Mouse (Mus musculus) heart, embryonic 12.5 days (tissue): Measurements from ENCODE around the gene Soat1. TPM values are rescaled to one million over a fixed set of nuclear protein-coding genes. Genes with fewer than 3 reads are reported as not detected.

ENCODE experiments used
- ATAC-seq: fragments of 200-750 bp; cut with Nextera tagmentation; 2 replicates; pipeline ENCODE4 v1.8.0; 2017; ENCODE audit warnings: moderate TSS enrichment, moderate library complexity; ENCODE audit not compliant: insufficient number of reproducible peaks, low FRiP score
- H3K27ac ChIP-seq: fragments of 300-500 bp; sonication (generic); 2 replicates; pipeline ENCODE4 v1.5.1; 2016; ENCODE audit warnings: mild to moderate bottlenecking, moderate library complexity; ENCODE audit not compliant: poor library complexity, severe bottlenecking
- H3K27me3 ChIP-seq: fragments of 300-500 bp; sonication (generic); replicated peaks from 2 replicates; pipeline ENCODE4 v1.6.1; 2016; ENCODE audit warnings: mild to moderate bottlenecking, moderate library complexity
- H3K36me3 ChIP-seq: fragments of 300-500 bp; sonication (generic); 2 replicates; pipeline ENCODE4 v1.6.1; 2016; ENCODE audit warnings: mild to moderate bottlenecking, moderate library complexity
- H3K4me1 ChIP-seq: fragments of 300-500 bp; sonication (generic); replicated peaks from 2 replicates; pipeline ENCODE4 v1.6.1; 2016; ENCODE audit warnings: mild to moderate bottlenecking
- H3K4me2 ChIP-seq: fragments of 300-500 bp; sonication (generic); 2 replicates; pipeline ENCODE4 v1.6.1; 2016; ENCODE audit warnings: mild to moderate bottlenecking, moderate library complexity
- H3K4me3 ChIP-seq: fragments of 300-500 bp; sonication (generic); 2 replicates; pipeline ENCODE4 v1.5.1; 2016; ENCODE audit warnings: mild to moderate bottlenecking
- H3K9ac ChIP-seq: fragments of 300-500 bp; sonication (generic); 2 replicates; pipeline ENCODE4 v1.6.1; 2016; ENCODE audit warnings: mild to moderate bottlenecking, moderate library complexity
- H3K9me3 ChIP-seq: fragments of 300-500 bp; sonication (generic); replicated peaks from 2 replicates; pipeline ENCODE4 v1.6.1; 2016; ENCODE audit warnings: mild to moderate bottlenecking, moderate library complexity
- WGBS: fragments of 180-500 bp; shearing (Covaris S2); methylation state at CpG from one replicate; pipeline ENCODE4 v1.1.7; 2016; 5-methylcytosine and 5-hydroxymethylcytosine counted together
- polyA plus RNA-seq: library from polyadenylated mRNA; unstranded; fragments of >200 nt; fragmentation: Nextera tagmentation; extraction: Ambion mirVana; gene quantifications from 2 replicates; pipeline ENCODE4 v1.2.1, GENCODE M21; 2016

The Soat1 gene
- polyA plus RNA-seq, 1 experiment from 2014 or later, result 48.9 TPM

DNA sequence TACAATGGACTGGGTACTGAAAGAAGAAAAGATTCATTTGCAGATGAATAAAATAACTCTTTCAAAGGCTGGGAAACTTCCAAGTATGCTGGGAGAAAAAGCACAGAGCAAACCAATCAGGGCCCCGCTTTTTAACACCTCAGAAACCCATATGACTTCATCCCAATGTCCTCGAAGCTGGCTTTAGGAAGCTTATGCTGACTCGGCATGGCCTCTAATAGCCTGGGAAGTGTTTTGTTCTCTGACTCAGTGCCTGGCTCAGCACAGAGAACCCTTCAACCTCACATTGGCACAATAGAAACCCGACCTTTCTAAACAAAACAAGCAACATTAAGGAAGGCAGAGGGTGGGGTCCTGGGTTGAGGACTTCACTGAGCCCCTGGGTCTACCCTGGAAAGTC lies 23.7 kb downstream of the Soat1 start:
- no peaks in the 10 kb centered on the region for H3K27me3 ChIP-seq
- no peak overlapping the region for H3K27ac ChIP-seq
- no peak overlapping the region for H3K4me3 ChIP-seq
- peaks cover 21% of the 10 kb centered on the region for H3K36me3 ChIP-seq
- no peak for ATAC-seq
- no peaks in the 10 kb centered on the region for H3K9me3 ChIP-seq
- H3K4me1 ChIP-seq, result peaks cover 16% of the 10 kb centered on the region; the same call in 1 of the 2 replicates
- no peak overlapping the region for H3K4me2 ChIP-seq
- no peak overlapping the region for H3K9ac ChIP-seq
- WGBS, result 42% methylated on average over 4 of the region's 4 CpGs

GRCm38 (mm10) chr1:156449691-156450090 lies 24.4 kb downstream of the Soat1 start:
- H3K9ac ChIP-seq, result no peak overlapping the region
- H3K4me1 ChIP-seq, result peaks cover 10% of the 10 kb centered on the region; the same call in 1 of the 2 replicates
- no peak overlapping the region for H3K4me3 ChIP-seq
- no peak overlapping the region for H3K27ac ChIP-seq
- no peaks in the 10 kb centered on the region for H3K9me3 ChIP-seq
- no peak overlapping the region for H3K4me2 ChIP-seq
- WGBS, result 66% methylated on average over 17 of the region's 17 CpGs
- H3K36me3 ChIP-seq, result peaks cover 21% of the 10 kb centered on the region
- ATAC-seq, result no peak
- H3K27me3 ChIP-seq, result no peaks in the 10 kb centered on the region

DNA sequence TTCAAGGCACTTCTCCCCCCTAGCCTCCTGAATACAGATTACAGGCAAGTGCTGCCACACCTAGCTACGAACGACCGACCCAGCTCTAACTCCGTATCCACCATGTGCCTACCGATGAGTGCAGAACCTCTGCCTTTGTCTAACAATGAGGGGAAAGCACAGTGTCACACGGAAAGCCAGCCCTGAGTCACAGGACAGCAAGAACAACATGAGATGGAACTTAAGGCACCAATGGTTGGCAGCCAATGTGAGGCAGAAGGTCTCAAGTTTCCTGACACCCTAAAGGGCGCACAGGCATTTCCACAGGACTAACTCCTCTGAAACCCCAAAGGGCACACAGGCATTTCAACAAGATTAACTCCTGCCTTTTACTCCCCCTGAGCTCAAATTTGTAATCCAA lies 25.0 kb downstream of the Soat1 start:
- Histone ChIP-seq H3K9ac (no peak overlapping the region), H3K36me3 (peaks cover 23% of the 10 kb centered on the region), H3K27ac (no peak overlapping the region), H3K4me3 (no peak overlapping the region), H3K9me3 (no peaks in the 10 kb centered on the region), H3K4me2 (no peak overlapping the region), H3K27me3 (no peaks in the 10 kb centered on the region), H3K4me1 (peaks cover 4% of the 10 kb centered on the region; the same call in 1 of the 2 replicates)
- WGBS, result 80% methylated on average over 7 of the region's 7 CpGs
- no peak for ATAC-seq

- Histone ChIP-seq H3K4me2 (no peak overlapping the region), H3K4me1 (no peaks in the 10 kb centered on the region), H3K27ac (no peak overlapping the region), H3K36me3 (peaks cover 41% of the 10 kb centered on the region), H3K9me3 (no peaks in the 10 kb centered on the region), H3K4me3 (no peak overlapping the region), H3K27me3 (no peaks in the 10 kb centered on the region), H3K9ac (no peak overlapping the region)
- 81% methylated on average over 1 of the region's 1 CpGs for WGBS
- ATAC-seq, result no peak
These were observed 29.1 kb downstream of the Soat1 start for GRCm38 (mm10) chr1:156445049-156445448.

DNA sequence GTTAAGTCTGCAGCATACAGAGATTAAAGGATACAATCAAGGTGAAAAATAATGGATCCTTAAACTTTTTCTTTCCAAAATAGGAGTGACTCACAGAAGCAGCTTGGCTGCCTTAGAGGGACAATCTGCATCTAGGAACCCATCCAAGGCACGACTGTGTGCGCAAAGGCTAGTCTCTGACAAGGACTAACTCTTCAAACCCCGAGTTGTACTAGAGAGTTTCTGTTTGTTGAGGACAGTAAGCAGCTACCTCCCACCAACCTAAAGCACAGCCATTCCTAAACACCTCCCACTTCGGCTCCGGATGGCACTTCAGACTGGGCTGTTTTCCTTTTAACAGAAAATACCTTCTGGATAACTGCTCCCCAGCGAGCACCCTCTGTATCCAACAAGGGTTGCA lies 31.4 kb downstream of the Soat1 start:
- no peak overlapping the region for H3K4me2 ChIP-seq
- no peak overlapping the region for H3K4me3 ChIP-seq
- no peaks in the 10 kb centered on the region for H3K27me3 ChIP-seq
- no peaks in the 10 kb centered on the region for H3K4me1 ChIP-seq
- H3K9ac ChIP-seq, result no peak overlapping the region
- no peak overlapping the region for H3K27ac ChIP-seq
- no peak for ATAC-seq
- H3K36me3 ChIP-seq, result peaks cover 53% of the 10 kb centered on the region
- no peaks in the 10 kb centered on the region for H3K9me3 ChIP-seq
- 71% methylated on average over 6 of the region's 6 CpGs for WGBS

- Histone ChIP-seq H3K9me3 (no peaks in the 10 kb centered on the region), H3K27me3 (no peaks in the 10 kb centered on the region), H3K4me2 (no peak overlapping the region), H3K9ac (no peak overlapping the region), H3K36me3 (peaks cover 58% of the 10 kb centered on the region), H3K4me3 (no peak overlapping the region), H3K4me1 (no peaks in the 10 kb centered on the region), H3K27ac (no peak overlapping the region)
- no peak for ATAC-seq
- WGBS, result 88% methylated on average over 12 of the region's 12 CpGs
These were observed 31.9 kb downstream of the Soat1 start for GRCm38 (mm10) chr1:156442266-156442665.

GRCm38 (mm10) chr1:156437726-156438125 lies 36.4 kb downstream of the Soat1 start:
- H3K36me3 ChIP-seq, result peaks cover 84% of the 10 kb centered on the region

GRCm38 (mm10) chr1:156437016-156437708 lies 37.0 kb downstream of the Soat1 start:
- H3K36me3 ChIP-seq, result peaks cover 88% of the 10 kb centered on the region
- no peaks in the 10 kb centered on the region for H3K4me1 ChIP-seq
- H3K27me3 ChIP-seq, result no peaks in the 10 kb centered on the region
- no peak overlapping the region for H3K4me3 ChIP-seq
- H3K27ac ChIP-seq, result no peak overlapping the region
- H3K9ac ChIP-seq, result no peak overlapping the region
- WGBS, result 85% methylated on average over 8 of the region's 8 CpGs
- H3K9me3 ChIP-seq, result no peaks in the 10 kb centered on the region
- ATAC-seq, result no peak
- no peak overlapping the region for H3K4me2 ChIP-seq

More at GRCm38 (mm10) chr1:156437726-156438125, 36.4 kb downstream of the Soat1 start:
- no peaks in the 10 kb centered on the region for H3K9me3 ChIP-seq
- 82% methylated on average over 5 of the region's 5 CpGs for WGBS
- H3K4me2 ChIP-seq, result no peak overlapping the region
- no peaks in the 10 kb centered on the region for H3K27me3 ChIP-seq
- no peak overlapping the region for H3K27ac ChIP-seq
- no peak overlapping the region for H3K4me3 ChIP-seq
- H3K9ac ChIP-seq, result no peak overlapping the region
- H3K4me1 ChIP-seq, result no peaks in the 10 kb centered on the region
- no peak for ATAC-seq

GRCm38 (mm10) chr1:156433497-156433896 lies 40.6 kb downstream of the Soat1 start:
- H3K27ac ChIP-seq, result no peak overlapping the region
- 91% methylated on average over 3 of the region's 3 CpGs for WGBS
- no peak overlapping the region for H3K4me2 ChIP-seq
- peaks cover 85% of the 10 kb centered on the region for H3K36me3 ChIP-seq
- H3K9ac ChIP-seq, result no peak overlapping the region
- H3K4me3 ChIP-seq, result no peak overlapping the region
- no peaks in the 10 kb centered on the region for H3K27me3 ChIP-seq
- no peak for ATAC-seq
- no peaks in the 10 kb centered on the region for H3K4me1 ChIP-seq
- no peaks in the 10 kb centered on the region for H3K9me3 ChIP-seq

- peaks cover 75% of the 10 kb centered on the region for H3K36me3 ChIP-seq
- no peak overlapping the region for H3K4me2 ChIP-seq
- 86% methylated on average over 10 of the region's 10 CpGs for WGBS
- H3K27me3 ChIP-seq, result no peaks in the 10 kb centered on the region
- H3K4me1 ChIP-seq, result no peaks in the 10 kb centered on the region
- H3K9me3 ChIP-seq, result no peaks in the 10 kb centered on the region
- no peak overlapping the region for H3K9ac ChIP-seq
- H3K27ac ChIP-seq, result no peak overlapping the region
- H3K4me3 ChIP-seq, result no peak overlapping the region
- no peak for ATAC-seq
These were observed 41.6 kb downstream of the Soat1 start for GRCm38 (mm10) chr1:156432498-156432897.

DNA sequence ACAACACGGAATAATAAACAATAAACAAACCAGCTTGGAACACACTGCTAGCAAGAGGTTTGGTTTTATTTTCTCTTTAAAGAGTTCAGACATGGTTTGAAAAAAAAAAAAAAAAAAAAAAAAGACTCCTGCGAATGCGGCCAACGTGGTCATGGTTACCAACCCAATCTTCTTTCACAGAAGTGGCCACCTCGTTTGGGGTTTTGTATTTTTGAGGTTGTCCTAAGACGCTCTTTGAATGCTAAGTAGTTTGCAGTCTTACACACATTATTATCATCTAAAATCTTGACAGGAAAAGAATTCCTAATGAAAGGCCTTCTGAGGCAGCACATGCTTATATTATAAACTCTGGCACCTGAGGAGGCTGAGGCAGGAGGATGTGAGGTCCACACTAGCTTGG lies 45.7 kb downstream of the Soat1 start:
- H3K36me3 ChIP-seq, result peaks cover 46% of the 10 kb centered on the region
- 91% methylated on average over 6 of the region's 6 CpGs for WGBS
- H3K4me2 ChIP-seq, result no peak overlapping the region

GRCm38 (mm10) chr1:156425746-156426145 lies 48.4 kb downstream of the Soat1 start:
- no peak overlapping the region for H3K27ac ChIP-seq
- peaks cover 22% of the 10 kb centered on the region for H3K36me3 ChIP-seq
- no peaks in the 10 kb centered on the region for H3K27me3 ChIP-seq
- no peak overlapping the region for H3K4me2 ChIP-seq
- no peak for ATAC-seq
- H3K9ac ChIP-seq, result no peak overlapping the region
- WGBS, result 84% methylated on average over 4 of the region's 4 CpGs
- no peaks in the 10 kb centered on the region for H3K4me1 ChIP-seq
- no peak overlapping the region for H3K4me3 ChIP-seq
- no peaks in the 10 kb centered on the region for H3K9me3 ChIP-seq

More for the DNA sequence above, 45.7 kb downstream of the Soat1 start:
- Histone ChIP-seq H3K4me1 (no peaks in the 10 kb centered on the region), H3K4me3 (no peak overlapping the region), H3K27ac (no peak overlapping the region), H3K9ac (no peak overlapping the region), H3K9me3 (no peaks in the 10 kb centered on the region), H3K27me3 (no peaks in the 10 kb centered on the region)
- ATAC-seq, result no peak
